Mouse (Mus musculus) large intestine, adult 2 months (tissue): ENCODE data around the gene Vav1. TPM values are rescaled to one million over a fixed set of nuclear protein-coding genes. Genes with fewer than 3 reads are reported as not detected.

Source experiments
- DNase-seq: peaks from one replicate; pipeline ENCODE4 v3.0.0-alpha.2; 2012; ENCODE audit warnings: low read depth, low spot score
- WGBS: fragments of 180-500 bp; shearing (Covaris S2); methylation state at CpG from one replicate; pipeline ENCODE4 v1.1.7; 2018; 5-methylcytosine and 5-hydroxymethylcytosine counted together
- polyA plus RNA-seq: library from polyadenylated mRNA; depleted of rRNA; stranded (reverse); fragments of >200 nt; gene quantifications from 2 replicates; pipeline ENCODE4 v1.2.3, GENCODE M21; 2012; rRNA removed

The Vav1 gene
- polyA plus RNA-seq, result 8.8 and 9.4 TPM in 2 replicates

DNA sequence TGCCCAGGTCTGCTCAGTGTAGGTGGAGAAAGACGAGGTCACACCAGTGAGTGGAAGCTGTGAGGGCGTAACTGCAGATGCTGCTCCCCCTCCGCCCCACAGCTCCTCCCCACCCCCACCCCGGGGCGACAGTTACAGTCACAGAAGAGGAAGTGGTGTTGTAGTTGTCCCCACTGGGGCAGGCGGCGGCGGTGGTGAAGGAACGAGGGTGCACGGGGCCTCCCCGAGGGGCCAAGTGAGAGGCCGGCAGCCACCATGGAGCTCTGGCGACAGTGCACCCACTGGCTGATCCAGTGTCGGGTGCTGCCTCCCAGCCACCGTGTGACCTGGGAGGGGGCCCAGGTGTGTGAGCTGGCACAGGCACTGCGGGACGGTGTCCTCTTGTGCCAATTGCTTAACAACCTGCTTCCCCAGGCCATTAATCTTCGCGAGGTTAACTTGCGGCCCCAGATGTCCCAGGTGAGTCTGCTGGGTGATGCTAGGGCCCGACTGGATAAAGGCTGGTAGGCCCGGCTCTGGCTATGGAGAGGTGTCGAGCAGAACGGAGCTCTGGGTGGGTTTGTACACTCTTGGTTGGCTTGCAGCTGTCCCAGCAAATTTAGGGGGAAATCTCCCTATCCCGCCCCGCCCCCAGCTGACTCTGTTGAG, at the start of gene Vav1:
Vav1 (plus strand) TSS at position 158 of the 648 bp plus-strand sequence.
- 34% methylated on average over 26 of the region's 26 CpGs for WGBS
- no peak for DNase-seq

DNA sequence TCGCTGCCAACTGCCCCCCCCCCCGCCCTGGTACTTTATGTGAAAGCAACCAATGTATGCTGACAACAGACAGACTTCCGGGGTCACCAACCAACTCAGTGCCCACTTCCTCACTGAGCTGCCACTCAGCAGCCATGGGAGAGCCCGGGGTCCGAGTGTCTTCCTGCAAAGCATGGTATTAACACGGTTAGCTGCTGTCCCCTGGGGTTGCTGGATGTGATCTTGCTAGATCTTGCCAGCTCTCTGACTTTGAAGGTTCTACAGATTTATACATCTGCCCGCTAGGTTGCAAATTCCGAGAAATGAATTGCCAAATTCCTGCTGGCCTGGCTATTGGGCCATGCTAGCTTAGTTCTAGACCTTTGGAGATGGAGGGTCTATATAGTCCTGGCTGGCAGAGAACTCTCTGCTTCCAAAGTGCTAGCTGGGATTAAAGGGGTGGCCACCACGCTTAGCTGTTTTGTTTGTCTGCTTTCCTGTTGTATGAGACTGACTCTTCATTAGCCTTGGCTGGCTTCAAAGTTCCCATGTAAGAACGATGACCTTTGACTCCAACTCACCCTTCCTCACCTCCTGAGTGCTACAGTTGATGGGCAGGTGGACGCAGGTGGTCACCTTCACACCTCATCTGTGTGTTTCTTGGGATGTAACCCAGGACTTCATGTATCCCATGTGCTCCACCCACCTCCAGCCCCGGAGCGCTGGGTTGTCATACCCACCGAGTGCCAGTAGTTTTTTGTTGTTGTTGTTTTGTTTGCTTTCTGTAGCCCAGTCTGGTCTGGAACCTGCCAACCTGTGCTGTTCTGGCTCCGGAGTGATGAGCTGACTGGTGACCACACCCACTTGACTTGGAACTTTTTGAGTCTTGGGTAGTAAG, 48.8 kb upstream of the Vav1 start:
- no peak for DNase-seq
- WGBS, result 78% methylated on average over 15 of the region's 15 CpGs

DNA sequence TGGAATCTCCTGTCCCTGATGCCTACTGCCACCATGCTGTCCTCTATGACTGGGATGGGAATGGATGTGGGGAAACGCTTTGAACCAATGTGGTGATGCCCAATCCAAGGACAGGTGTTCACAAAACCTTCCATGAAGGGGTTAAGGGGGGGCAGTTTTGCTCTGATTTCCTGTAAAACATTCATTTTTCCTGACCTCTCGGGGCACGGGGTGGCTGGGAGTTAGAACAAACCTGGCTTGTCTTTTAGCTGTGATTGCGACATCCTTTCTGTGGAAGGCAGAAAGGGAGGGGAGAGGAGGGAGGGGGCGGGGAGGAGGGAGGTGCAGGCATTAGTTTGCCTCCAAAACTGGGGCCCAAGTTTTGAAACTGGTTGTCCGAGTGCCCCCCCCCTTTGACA, 48.2 kb upstream of the Vav1 start:
- DNase-seq, result no peak
- WGBS, result 14% methylated on average over 6 of the region's 6 CpGs

DNA sequence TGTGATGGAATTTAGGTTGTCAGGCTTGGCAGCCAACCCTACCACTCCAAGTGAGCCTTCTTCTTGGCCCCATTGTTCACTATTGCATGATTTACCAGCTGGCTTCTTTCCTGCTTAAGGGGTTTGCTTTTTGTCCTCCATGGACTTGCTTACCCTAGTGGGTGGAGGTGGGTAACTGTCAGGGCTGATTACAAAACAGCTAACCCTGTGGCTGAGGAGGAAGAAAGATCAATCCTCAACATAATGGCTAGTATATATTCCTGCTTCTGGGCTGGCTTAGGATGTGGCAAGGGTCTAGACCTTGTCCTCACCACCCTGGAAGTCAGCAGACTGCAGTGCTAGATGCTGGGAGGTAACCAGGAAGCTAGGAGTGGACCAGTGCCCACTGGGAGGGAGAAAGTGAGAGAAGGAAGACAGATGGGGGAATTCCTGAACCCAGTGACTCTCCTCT, 47.6 kb upstream of the Vav1 start:
- DNase-seq, result no peak

DNA sequence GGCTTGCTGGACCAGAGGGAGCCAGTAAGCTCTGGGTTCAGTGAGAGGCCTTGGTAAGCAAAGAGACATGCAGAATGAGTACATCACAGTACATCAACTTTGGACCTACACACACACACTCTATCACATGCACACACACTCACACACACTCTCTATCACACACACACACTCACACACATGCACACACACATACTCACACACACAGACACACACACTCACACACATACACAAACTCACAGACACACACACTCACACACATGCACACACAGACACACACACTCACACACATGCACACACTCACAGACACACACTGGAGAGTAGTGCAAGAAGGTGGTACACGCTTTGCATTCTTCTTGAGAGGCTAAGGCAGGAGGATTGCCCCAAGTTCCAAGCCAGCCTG, 46.7 kb upstream of the Vav1 start:
- WGBS, result 88% methylated on average over 1 of the region's 1 CpGs
- DNase-seq, result no peak

DNA sequence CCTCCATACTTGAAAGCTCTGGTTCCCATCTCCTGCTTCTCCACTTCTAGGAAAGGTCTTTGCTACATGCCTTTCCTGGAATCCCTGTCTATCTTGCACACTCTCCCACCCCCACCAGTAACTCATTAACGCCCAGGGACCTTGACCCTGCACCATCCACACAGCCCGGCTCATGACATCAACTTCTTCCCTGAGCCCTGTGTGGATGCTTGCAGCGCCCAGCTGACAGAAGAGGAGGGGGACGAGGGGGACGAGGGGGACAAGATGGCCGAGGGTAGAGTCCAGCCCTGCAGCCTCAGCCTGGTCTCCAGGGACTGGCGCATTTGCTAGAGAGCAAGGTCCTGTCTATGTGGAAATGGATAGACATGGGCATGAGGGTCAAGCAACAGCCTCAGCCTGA, 45.9 kb upstream of the Vav1 start:
- DNase-seq, result no peak
- WGBS, result 22% methylated on average over 7 of the region's 7 CpGs

DNA sequence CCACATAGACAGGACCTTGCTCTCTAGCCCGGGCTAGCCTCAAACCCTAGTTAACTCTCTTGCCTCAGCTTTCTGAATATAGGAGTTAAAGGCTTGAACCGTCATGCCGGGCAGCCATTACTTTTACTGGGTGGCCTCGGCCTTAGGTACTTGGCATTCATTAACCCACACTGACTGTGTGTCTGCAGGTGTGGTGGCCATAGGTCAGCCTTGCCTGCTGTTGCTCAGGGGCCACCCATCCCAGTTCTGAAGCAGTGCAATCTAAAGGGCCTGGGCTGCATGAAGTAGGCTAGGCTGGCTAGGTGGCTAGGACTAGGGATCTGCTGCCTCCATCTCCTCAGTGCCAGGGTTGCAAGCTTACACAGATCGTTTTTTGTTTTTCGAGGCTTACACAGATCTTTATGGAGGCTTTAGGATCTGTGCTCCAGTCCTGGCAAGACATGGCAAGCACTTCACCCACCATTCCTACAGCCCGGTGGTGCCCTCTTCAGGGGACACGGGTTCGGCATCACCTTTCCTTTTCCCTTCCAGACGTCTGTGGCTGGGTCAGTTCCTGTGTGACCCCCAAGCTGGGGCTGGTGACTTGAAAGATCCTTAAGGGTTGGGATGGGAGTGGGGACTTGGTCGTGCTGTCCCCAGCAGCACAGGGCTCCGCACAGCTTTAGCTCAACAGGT, 44.5 kb upstream of the Vav1 start:
- WGBS, result 38% methylated on average over 12 of the region's 12 CpGs
- DNase-seq, result no peak

DNA sequence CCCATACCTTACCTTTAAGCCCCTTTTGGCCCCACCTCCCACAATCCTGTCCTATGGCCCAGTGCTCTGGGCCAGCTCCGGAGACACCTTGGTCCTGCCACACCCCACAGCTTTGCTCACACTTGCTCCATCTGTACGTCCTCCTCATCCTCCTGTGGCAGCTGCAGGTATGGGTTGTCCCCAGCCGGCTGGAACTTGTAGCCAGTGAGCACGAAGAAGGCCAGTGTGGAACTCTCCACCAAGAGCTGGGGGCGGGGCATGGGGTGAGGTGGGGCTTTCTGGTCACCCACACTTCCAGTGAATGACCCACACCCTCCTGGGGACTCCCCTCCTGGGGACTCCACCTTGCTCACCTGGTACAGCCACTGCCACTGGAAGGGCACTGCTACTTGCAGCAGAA, 43.1 kb upstream of the Vav1 start:
- no peak for DNase-seq
- 69% methylated on average over 5 of the region's 5 CpGs for WGBS

DNA sequence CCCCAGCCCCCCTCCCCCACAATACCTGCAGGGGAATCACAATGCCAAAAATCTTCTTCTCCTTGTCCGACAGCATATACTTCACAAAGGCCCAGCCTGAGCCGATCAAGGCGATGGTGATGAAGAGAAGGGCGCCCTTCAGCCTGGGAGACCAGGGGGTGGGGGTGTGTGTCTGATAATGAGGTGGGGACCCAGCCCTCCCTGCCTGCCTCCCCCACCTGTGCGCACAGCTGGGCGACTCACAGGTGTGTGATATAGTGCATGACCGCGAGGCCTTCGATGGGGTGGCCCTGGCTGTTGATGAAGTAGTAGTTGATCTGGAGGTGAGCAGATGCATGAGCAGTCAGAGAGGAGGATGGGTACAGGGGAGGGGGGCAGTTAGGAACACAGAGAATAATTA, 41.7 kb upstream of the Vav1 start:
- WGBS, result 92% methylated on average over 9 of the region's 9 CpGs
- no peak for DNase-seq

DNA sequence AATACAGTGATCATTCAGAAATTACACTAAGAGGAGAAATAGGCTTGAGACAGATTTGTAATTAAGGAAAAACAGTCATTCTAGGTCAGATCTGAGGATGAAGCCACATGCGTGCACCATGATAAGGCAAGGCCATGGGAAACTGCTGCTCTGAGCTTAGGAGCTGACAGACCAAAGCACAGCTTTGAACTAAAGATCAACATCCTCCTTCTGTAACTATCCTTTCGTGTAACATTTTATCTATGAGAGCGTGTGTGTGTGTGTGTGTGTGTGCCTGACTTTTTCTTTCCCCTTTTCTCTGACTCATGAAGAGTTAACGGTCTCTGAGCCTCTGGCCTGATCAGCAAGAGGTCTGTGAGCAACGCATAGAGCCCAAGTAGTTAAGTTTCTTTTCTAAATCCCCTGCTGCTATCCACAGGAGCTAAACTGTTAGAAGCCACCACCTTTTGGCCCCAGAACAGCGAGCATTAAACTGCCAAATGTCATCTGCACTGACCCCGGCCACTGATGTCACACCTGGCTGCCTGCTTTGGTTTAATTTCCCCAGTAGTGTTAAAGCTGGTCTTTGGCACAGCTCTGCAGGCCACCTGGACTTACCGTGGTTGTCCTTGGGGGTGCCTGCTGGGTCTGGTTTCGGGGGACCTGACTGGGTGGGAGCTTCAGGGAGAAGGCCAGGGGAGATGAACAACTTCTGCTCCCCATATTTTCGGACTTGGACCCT, 35.1 kb upstream of the Vav1 start:
- DNase-seq, result no peak
- 87% methylated on average over 10 of the region's 10 CpGs for WGBS

DNA sequence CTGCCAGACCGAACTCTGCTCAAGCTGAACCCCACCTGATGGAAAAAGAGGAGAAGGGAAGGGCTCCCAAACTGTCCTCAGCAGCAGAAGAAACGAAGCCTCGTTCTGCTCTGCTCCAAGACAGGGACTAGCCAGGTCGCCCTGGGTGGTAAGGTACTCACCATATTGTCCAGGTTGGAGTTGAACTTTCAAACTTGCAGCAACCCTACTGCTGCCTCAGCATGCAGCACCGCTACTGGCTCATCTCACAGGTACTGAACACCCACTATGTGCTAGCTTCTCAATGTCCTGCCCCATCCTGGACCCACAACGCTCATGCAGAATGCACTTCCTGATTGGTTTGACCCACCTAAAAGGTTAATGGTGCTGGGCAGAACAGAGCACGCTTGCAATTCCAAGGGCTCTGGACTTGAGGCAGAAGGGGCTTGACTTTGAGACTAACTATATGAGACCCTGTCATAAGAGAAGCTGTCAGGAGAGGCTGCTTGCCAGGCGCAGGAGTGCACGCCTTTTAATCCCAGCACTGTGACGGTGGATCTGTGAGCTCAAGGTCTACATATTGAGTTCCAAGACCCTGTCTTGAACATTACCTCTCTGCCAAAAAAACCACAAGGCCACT, 33.5 kb upstream of the Vav1 start:
- WGBS, result 87% methylated on average over 10 of the region's 10 CpGs
- DNase-seq, result no peak

DNA sequence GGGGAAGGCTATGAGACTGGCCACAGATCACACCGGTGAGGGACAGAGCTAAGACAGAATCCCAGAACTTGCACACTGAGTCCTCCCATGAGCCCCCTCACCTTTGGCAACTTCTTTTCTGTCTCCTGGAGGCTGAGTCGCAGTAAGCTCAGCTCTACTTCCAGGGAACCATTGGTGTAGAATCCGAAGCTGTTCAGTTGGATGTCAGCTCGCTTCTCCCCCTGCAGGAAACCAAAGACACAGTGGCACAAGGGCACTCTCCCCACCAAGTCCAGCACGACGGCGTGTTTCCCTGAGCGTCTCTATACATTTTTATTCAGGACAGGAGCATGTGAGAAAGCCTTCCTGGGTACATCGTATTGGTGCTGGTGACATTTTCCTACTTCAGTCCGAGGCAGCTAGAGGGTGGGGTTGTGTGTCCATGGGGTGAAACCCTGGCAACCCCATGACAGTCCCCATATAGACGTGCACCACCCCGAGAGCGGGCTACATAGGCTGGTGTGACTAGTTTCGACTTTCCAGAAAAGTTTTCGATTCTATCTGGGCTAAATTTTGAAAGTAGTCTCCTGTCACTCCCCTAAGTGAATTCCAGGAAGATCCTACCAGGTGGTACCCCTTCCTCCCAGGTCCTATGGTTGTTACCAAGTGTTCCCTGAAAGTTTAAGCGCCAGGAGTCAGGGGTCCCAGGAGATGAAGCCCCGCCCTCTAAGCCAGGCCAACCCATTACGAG, 32.1 kb upstream of the Vav1 start:
- WGBS, result 3% methylated on average over 18 of the region's 18 CpGs
- no peak for DNase-seq

DNA sequence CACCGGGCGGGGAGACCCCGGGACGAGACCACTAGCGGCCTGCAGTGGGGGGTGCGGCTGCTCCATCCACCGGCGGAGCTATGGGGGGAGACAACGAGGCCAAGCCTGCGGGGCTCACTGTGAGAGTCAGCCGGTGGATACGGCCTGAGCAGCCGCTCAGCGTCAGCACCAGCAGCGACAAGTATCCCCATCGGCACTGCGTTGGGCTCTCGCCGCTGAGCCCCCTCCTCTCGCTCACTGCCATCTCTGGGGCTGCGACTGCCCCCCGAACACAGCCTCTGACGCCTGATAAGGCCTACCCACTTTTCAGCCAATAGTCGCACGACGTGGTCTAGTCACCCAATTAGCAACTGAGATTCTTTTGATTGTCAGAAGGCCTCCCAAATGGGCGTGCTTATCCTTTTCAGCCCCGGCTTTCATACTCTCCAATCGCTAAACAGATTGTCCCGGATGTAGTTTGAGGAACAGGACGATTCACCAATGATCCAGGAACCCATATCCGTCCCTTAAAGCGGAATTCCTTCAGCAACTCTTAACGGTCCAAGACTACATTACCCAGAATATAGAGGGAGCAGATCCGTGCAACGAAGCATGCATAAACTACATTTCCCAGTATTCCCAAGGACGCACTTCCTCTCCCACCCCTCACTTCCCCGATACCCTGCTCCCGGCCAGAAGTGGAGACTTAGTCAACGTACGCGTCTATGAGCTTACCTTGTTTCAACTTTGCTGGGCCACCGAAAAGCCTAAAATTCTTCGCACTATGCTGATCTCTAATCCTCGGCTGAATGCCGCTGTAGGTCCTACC, 31.3 kb upstream of the Vav1 start:
- WGBS, result under 1% methylated on average over 46 of the region's 46 CpGs
- peak; percentile 99 for DNase-seq

DNA sequence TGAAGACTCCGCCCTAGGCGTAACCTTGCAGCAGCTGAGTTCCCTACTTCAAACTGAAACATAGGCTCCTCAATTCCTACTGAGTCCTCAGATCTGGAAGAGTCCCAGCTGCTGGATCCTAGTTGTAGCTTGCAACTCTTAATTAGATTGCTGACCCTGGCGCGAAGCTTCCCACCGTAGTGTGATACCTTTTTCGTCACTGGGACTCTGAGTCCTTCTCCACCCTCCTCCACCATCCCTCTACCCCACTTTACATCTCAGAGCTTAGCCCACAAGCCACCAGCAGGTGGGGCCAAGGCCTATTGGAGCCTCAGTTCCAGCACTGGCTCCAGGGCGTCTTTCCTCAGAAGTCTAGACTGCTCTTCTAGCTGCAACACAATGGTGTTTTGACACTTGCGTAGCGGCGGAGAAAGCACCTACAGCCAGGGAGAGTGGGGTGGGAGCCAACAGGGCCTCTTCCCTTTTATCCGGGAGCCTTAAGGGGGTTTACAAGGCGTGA, 30.6 kb upstream of the Vav1 start, which contains the start of gene Gpr108:
Gpr108 (minus strand) TSS at position 246 of the 499 bp plus-strand sequence.
- WGBS, result 0% methylated on average over 12 of the region's 12 CpGs
- DNase-seq, result peak; percentile 81

DNA sequence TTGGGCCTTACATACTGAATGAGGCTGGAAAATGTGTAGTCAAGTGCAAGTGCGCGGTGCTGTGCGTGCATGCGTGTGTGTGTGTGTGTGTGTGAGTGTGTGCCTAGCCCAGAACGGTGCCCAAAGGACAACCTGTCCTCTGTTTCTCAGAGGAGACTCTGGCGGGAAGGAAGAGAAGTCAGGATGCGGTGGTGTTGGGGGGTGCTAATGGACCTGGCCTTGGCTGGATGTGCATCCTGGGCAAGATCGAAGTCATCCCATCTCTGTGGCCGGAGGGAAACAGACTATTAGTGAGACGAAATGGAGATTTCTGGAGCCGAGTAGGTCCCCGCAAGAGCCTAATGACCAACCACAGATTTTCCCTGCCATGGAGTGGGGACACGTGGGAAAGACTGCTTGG, 30.1 kb upstream of the Vav1 start:
- 5% methylated on average over 13 of the region's 13 CpGs for WGBS
- DNase-seq, result no peak

DNA sequence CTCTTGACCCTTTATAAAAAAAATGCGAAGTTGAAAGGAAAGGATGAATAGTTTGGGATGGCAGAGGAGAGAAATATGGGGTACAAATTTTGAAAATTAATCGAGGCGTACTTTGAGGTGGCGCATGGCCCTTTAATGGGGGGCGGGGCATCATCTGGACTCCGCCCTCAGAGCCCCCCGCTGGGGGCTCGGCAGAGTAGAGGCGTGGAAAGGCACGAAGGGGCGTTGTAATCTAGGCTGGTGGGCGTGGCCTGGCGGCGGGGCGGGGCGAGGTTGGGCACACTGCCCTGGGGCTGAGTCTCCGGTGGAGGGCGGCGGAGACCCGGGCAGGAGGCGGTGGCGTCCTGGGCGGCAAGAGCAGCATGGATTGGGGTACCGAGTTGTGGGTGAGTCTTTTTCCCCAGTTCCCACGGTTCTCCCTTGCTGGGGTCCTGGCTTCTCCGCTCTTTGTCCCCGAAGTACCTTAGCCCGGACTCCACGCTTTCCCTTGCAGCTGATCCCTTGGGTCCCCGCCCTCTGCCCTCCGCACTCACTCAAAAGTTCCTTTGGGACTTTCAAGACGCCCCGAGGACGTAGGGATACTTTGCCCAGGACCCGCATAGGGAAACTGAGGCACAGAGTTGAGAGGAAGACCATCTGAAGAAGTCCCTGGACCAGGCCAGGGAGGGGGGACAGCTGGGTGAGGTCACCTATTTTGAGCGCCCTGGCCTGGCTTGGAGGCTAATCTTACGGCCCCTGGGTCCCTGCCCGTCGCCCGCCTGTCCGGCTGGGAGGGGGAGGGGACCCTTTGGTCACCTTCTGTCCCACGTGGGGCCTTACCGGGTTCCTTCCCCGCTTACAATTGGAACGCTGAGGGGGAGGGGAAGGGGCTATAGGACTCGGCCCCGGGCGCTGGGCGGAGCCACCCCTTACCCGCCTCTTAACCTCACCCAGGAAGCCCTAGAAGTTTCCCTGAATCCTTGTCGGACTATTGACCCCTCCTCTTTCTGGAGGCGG, 29.4 kb upstream of the Vav1 start, which contains the start of gene Trip10:
Trip10 (plus strand) TSS at position 270 of the 996 bp plus-strand sequence.
- DNase-seq, result no peak
- WGBS, result under 1% methylated on average over 52 of the region's 52 CpGs
